ENCODE assay signal across 29 mouse cellular contexts in the genomic region with DNA sequence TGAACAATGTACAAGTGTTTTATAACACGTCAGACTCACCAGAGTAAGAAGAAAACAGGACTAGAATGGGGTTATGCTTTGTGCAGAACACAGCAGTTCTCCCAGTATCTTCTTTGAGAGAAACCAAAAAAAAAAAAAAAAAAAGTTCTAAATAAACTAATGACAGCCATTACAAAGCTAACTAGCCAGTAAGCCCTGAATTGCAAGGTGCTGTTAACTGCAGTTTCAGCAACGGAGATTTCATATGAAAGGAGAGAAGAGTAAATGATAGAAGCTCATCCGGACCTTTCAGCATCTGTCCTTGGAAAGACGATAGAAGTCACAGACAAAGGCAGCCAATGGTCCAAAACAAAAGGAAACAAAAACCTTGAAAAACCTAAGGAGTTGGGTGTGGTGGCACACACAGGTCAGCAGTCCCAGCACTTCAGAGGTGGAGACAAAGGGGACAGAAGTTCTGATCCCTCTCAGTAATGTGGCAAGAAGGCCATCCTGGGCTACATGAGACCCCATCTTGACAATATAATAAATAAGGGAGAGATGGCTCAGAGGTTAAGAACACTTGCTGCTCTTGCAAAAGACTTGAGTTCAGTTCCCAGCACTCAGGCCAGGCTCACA. TPM values are rescaled to one million over a fixed set of nuclear protein-coding genes. Genes with fewer than 3 reads are reported as not detected.
A peak's percentile ranks its signal among the peaks of the same experiment; 100 is the strongest.
DNase-seq lines count a peak whose midpoint lies in the region; ATAC-seq lines count a peak whose summit lies in the region.
"Had no signal": no experiment of that assay in that cellular context is flagged by ENCODE, and none has a peak within 500 bp of the region (broad histone marks: within the 10 kb centered on the region; RNA-seq: fewer than 3 reads in every experiment).

No protein-coding gene starts in this region.

- no peak overlapping the region for H3K4me2 ChIP-seq in hindbrain, embryonic 16.5 days (ENCODE audit: low read length)
- H3K4me2 ChIP-seq: embryonic facial prominence, embryonic 13.5 days; embryonic facial prominence, embryonic 15.5 days; forebrain, embryonic 12.5 days had no signal

- H3K9ac ChIP-seq in hindbrain, embryonic 16.5 days (ENCODE audit: low read depth, low read length), result no peak overlapping the region
- H3K9ac ChIP-seq: embryonic facial prominence, embryonic 13.5 days; embryonic facial prominence, embryonic 15.5 days; forebrain, embryonic 12.5 days had no signal

- no peaks in the 10 kb centered on the region for H3K36me3 ChIP-seq in hindbrain, embryonic 16.5 days (ENCODE audit: control insufficient read depth, insufficient read depth, low read length)
- H3K36me3 ChIP-seq: embryonic facial prominence, embryonic 13.5 days; embryonic facial prominence, embryonic 15.5 days; forebrain, embryonic 10.5 days; forebrain, embryonic 12.5 days had no signal

- WGBS in hindbrain, embryonic 16.5 days, result 73% methylated on average over 4 of the region's 4 CpGs

- no peak overlapping the region for H3K27ac ChIP-seq in hindbrain, embryonic 16.5 days (ENCODE audit: low read depth, low read length)
- H3K27ac ChIP-seq: embryonic facial prominence, embryonic 13.5 days; embryonic facial prominence, embryonic 15.5 days; forebrain, embryonic 10.5 days; forebrain, embryonic 12.5 days had no signal

- H3K9me3 ChIP-seq in hindbrain, embryonic 16.5 days (ENCODE audit: control insufficient read depth, low read length), result no peaks in the 10 kb centered on the region
- H3K9me3 ChIP-seq: embryonic facial prominence, embryonic 13.5 days; embryonic facial prominence, embryonic 15.5 days; forebrain, embryonic 10.5 days; forebrain, embryonic 12.5 days; G1E had no signal

- H3K27me3 ChIP-seq in hindbrain, embryonic 16.5 days (replicated peaks; ENCODE audit: control insufficient read depth, insufficient read depth, low read length), result no peaks in the 10 kb centered on the region
- H3K27me3 ChIP-seq: embryonic facial prominence, embryonic 13.5 days; embryonic facial prominence, embryonic 15.5 days; forebrain, embryonic 12.5 days had no signal

- no peak overlapping the region for H3K4me3 ChIP-seq in hindbrain, embryonic 16.5 days (ENCODE audit: low read length)
- H3K4me3 ChIP-seq: embryonic facial prominence, embryonic 13.5 days; embryonic facial prominence, embryonic 15.5 days; erythroblast, embryonic 14.5 days; forebrain, embryonic 10.5 days; forebrain, embryonic 12.5 days had no signal

- no peak for ATAC-seq in hindbrain, embryonic 16.5 days
- ATAC-seq: forebrain, embryonic 14.5 days; forebrain, embryonic 16.5 days had no signal

- no peaks in the 10 kb centered on the region for H3K4me1 ChIP-seq in hindbrain, embryonic 16.5 days (ENCODE audit: control insufficient read depth, insufficient read depth, low read depth, low read length)
- H3K4me1 ChIP-seq: embryonic facial prominence, embryonic 13.5 days; embryonic facial prominence, embryonic 15.5 days; forebrain, embryonic 10.5 days; forebrain, embryonic 12.5 days had no signal

- DNase-seq in ES-CJ7 (ENCODE audit: low read depth, low spot score), result peak; percentile 90
- DNase-seq in R1 (ENCODE audit: low read depth, low spot score), result peak; percentile 87
- DNase-seq in Muller cell, postnatal 12 days (ENCODE audit: inconsistent ontology term), result no peak
- DNase-seq in gastrocnemius, postnatal 4 days (ENCODE audit: low spot score in 2 of 2), result no peak
- DNase-seq: adrenal gland, adult 2 months; adrenal gland, postnatal 10 days; adrenal gland, postnatal 25 days; cerebellum, adult 11 months; cerebellum, adult 18-20 months; cerebellum, adult 8-10 months; cerebellum, adult 9-11 months; cerebellum, postnatal 14 days; cerebellum, postnatal 36 days; embryo, embryonic 11 days had no signal

RNA-seq across cellular contexts. Expression of a gene that starts 8.6 kb away (rescaled TPM):
- not detected for total RNA-seq in gastrocnemius, postnatal 4 days (2021)
- polyA plus RNA-seq in hindbrain, embryonic 16.5 days (2015; fragmentation: Nextera tagmentation; extraction: Ambion mirVana), result not detected in 2 replicates
- total RNA-seq: adrenal gland, adult 2 months; adrenal gland, postnatal 10 days; adrenal gland, postnatal 25 days; common myeloid progenitor, adult 5-6 weeks; G1E had no signal
- polyA plus RNA-seq: adrenal gland, adult 2 months; brain, embryonic 14.5 days; C2C12; embryonic facial prominence, embryonic 11.5 days; embryonic facial prominence, embryonic 13.5 days; embryonic facial prominence, embryonic 15.5 days; erythroblast, embryonic 14.5 days; forebrain, embryonic 10.5 days; forebrain, embryonic 12.5 days; forebrain, embryonic 14.5 days; forebrain, embryonic 16.5 days; frontal cortex, adult 2 months; G1E had no signal

RNA-seq across cellular contexts. Expression of a gene that starts 51.3 kb away (rescaled TPM):
- 10 to 100 TPM; 64.9 to 74.7 TPM for total RNA-seq in gastrocnemius, postnatal 4 days (2021)
- polyA plus RNA-seq in hindbrain, embryonic 16.5 days (2015; fragmentation: Nextera tagmentation; extraction: Ambion mirVana), result 80.5 and 83.0 TPM in 2 replicates

RNA-seq across cellular contexts. Expression of a gene that starts 51.4 kb away (rescaled TPM):
- total RNA-seq in gastrocnemius, postnatal 4 days (2021), result not detected
- polyA plus RNA-seq in hindbrain, embryonic 16.5 days (2015; fragmentation: Nextera tagmentation; extraction: Ambion mirVana), result not detected in 2 replicates
- total RNA-seq: adrenal gland, adult 2 months; adrenal gland, postnatal 10 days; adrenal gland, postnatal 25 days; adrenal gland, postnatal 4 days; common myeloid progenitor, adult 5-6 weeks; G1E had no signal
- polyA plus RNA-seq: adrenal gland, adult 2 months; brain, embryonic 14.5 days; C2C12; embryonic facial prominence, embryonic 11.5 days; embryonic facial prominence, embryonic 13.5 days; embryonic facial prominence, embryonic 15.5 days; erythroblast, embryonic 14.5 days; forebrain, embryonic 10.5 days; forebrain, embryonic 12.5 days; forebrain, embryonic 14.5 days; forebrain, embryonic 16.5 days; frontal cortex, adult 2 months; G1E had no signal

Comparison
In these comparisons a context has a peak if more than half of its experiments do, and no peak if none do; other contexts are left out.
1. DNase-seq: peak in ES-CJ7 (single experiment) and R1 (single experiment); none in Muller cell, postnatal 12 days (single experiment) and gastrocnemius, postnatal 4 days (0 of 2).